Mouse (Mus musculus) gastrocnemius, adult 2 months (tissue): ENCODE data around the gene Esf1. TPM values are rescaled to one million over a fixed set of nuclear protein-coding genes. Genes with fewer than 3 reads are reported as not detected.
"Not testable (repeated sequence)": the region's sequence is repeated elsewhere in the genome, so short reads cannot be mapped to it uniquely, and the experiment has no call there.

Experiments
- DNase-seq: peaks from one replicate; pipeline ENCODE4 v3.0.0; 2022
- H3K27ac ChIP-seq: fragments of 200-600 bp; 2 replicates; pipeline ENCODE4 v1.8.1; 2022; ENCODE audit warnings: mild to moderate bottlenecking
- H3K4me3 ChIP-seq: fragments of 200-600 bp; 2 replicates; pipeline ENCODE4 v1.8.1; 2022; ENCODE audit warnings: mild to moderate bottlenecking, moderate library complexity
- CTCF ChIP-seq: fragments of 200-600 bp; IDR thresholded peaks from 2 replicates; pipeline ENCODE4 v1.8.1; 2022; ENCODE audit warnings: antibody characterized with exemption, mild to moderate bottlenecking, moderate library complexity
- intact Hi-C: fragments of 180-260 bp; cut with DNase I; formaldehyde crosslinking; loops from one replicate; pipeline ENCODE4 v1.15.1; 2025
- long read RNA-seq, 2 experiments: library from polyadenylated mRNA; stranded (forward); transcript quantifications; one replicate each; pipeline ENCODE4 v2.0.0; 2021
- total RNA-seq, 2 experiments: library from RNA; stranded (reverse); gene quantifications; 2 replicates each; pipeline ENCODE4 v1.2.3; 2021

The Esf1 gene
- total RNA-seq, result 10 to 100 TPM; 12.1 to 12.9 TPM
- long read RNA-seq, experiment 1, transcript Esf1-201 (14 exons, 3,396 nt), result major isoform, 12 of 19 reads
- long read RNA-seq, experiment 1, partial matches to known transcripts, result 2 of 19 reads
- long read RNA-seq, experiment 1, other reads (novel, unspliced or antisense), result 5 of 19 reads
- long read RNA-seq, experiment 2, transcript Esf1-201 (14 exons, 3,396 nt), result major isoform, 9 of 12 reads
- long read RNA-seq, experiment 2, partial matches to known transcripts, result 3 of 12 reads
- long read RNA-seq, experiment 2, other reads (novel, unspliced or antisense), result 0 of 12 reads

GRCm38 (mm10) chr2:140170127-140170802 is at the start of gene Esf1, which contains the start of gene Ndufaf5:
Esf1 (minus strand) TSS chr2:140170564.
Ndufaf5 (plus strand) TSS chr2:140170649.
- Histone ChIP-seq H3K27ac (peak within 1 kb of the TSS; percentile 90), H3K4me3 (peak within 1 kb of the TSS; percentile 94)
- intact Hi-C loops, result loop anchor here (5.0 kb wide), 1 partner anchor 257 kb away; no protein-coding TSS in a partner anchor
- DNase-seq, result peak; percentile 97
- TF ChIP-seq CTCF, result no peak

- intact Hi-C loops, result no loop called here
- no peak for TF ChIP-seq CTCF
Measured at GRCm38 (mm10) chr2:140215965-140216364, 45.6 kb upstream of the Esf1 start.

DNA sequence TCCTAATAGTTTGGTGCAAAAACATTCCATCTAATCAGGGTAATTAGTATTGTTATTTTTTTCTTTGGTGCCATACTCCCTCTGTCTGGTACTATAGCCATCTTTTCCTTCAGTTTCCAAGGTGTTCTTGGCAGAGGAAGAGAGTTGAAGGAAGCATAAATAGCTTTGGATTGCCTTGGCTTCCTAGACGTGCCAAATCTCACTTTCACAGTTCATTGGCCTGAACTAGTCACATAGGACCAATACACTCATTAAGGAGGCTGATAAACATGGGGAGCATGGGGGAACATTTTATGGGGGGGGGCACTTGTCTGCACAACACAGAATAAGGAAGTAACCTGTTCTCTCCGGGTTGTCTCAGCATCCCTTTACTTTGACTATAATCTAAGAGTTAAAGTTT is 45.1 kb upstream of the Esf1 start:
- intact Hi-C loops, result no loop called here
- Histone ChIP-seq H3K4me3 (no peak overlapping the region), H3K27ac (no peak overlapping the region)
- TF ChIP-seq CTCF, result no peak
- DNase-seq, result no peak

More at GRCm38 (mm10) chr2:140215965-140216364, 45.6 kb upstream of the Esf1 start:
- Histone ChIP-seq H3K27ac (no peak overlapping the region), H3K4me3 (no peak overlapping the region)
- DNase-seq, result no peak

GRCm38 (mm10) chr2:140214519-140215027 is 44.2 kb upstream of the Esf1 start:
- H3K27ac ChIP-seq, result no peak overlapping the region
- intact Hi-C loops, result no loop called here

DNA sequence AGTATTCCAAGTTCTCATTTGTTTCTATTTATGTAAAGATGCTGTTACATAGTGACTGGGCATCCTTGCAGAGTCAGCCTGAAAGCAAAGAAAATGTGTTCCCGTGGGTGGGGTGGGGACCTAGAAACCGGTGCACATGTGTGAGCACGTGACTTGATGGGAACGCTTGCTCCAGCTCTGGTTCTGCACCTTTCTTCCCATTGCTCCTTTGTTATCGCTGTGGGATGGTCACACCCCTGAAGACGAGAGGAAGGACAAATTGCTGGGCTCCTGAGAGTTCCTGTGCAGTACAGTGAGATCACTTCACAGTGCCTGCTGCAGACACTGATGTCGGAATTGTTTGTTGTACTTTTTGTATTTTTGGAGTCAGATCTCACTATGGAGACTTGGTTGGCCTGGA is 33.4 kb upstream of the Esf1 start:
- TF ChIP-seq CTCF, result no peak
- Histone ChIP-seq H3K27ac (no peak overlapping the region), H3K4me3 (no peak overlapping the region)
- intact Hi-C loops, result loop anchor here (5.0 kb wide), 1 partner anchor 49 kb away; no protein-coding TSS in a partner anchor
- no peak for DNase-seq

More at GRCm38 (mm10) chr2:140214519-140215027, 44.2 kb upstream of the Esf1 start:
- no peak for DNase-seq
- H3K4me3 ChIP-seq, result no peak overlapping the region
- no peak for TF ChIP-seq CTCF

GRCm38 (mm10) chr2:140202573-140202972 is 32.2 kb upstream of the Esf1 start:
- H3K27ac ChIP-seq, result peak overlapping the region; percentile 69
- intact Hi-C loops, result loop anchor here (5.0 kb wide), 1 partner anchor 50 kb away; no protein-coding TSS in a partner anchor

DNA sequence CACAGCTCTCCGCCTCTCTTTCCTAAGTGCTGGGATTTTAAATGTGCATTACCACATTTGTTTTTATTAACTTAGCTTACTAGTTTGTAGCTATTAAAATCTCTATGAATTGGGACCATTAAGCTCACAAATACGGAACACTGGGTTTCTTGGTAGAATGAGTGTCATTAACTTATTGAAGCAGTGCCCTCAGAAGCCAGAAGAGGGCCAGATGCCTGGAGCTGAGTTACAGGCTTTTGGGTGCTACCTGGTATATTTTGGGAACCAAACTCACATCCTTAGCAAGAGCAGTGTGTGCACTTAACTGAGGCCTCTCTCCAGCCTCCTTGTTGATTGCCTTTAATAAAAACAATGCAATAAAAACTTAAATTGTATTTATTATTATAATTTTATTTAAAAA is 30.3 kb upstream of the Esf1 start:
- no peak for DNase-seq
- no peak overlapping the region for H3K27ac ChIP-seq
- TF ChIP-seq CTCF, result peak; percentile 44
- intact Hi-C loops, result loop anchor here (5.0 kb wide), 1 partner anchor 52 kb away; no protein-coding TSS in a partner anchor
- no peak overlapping the region for H3K4me3 ChIP-seq

More at GRCm38 (mm10) chr2:140202573-140202972, 32.2 kb upstream of the Esf1 start:
- peak; percentile 22 for DNase-seq
- H3K4me3 ChIP-seq, result peak overlapping the region; percentile 50
- no peak for TF ChIP-seq CTCF

DNA sequence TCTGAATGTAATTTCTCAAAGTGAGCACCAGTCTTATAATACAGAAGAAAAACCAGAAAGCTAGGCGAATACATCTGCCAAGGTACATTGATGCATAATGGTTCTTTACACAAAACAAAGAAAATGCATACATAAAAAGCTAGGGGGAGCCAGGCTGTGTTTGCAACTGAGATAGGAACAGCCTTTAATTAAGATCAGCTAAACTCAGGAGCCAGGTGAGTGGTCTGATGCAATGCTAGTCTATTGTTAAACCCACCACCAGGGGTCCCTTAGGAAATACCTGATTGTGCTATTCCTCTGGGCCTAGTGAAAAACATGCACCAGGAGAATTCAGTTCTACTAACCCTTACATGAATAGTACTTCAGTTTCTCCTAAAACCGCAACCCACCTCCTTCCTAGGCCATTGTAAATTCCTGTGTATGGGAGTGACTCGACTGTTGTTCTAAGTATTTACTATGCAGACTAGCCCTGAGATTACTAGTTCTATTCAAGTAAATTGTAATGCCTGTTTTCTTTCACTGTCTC is 15.4 kb upstream of the Esf1 start:
- H3K27ac ChIP-seq, DNase-seq, intact Hi-C loops, H3K4me3 ChIP-seq: not testable (repeated sequence)

DNA sequence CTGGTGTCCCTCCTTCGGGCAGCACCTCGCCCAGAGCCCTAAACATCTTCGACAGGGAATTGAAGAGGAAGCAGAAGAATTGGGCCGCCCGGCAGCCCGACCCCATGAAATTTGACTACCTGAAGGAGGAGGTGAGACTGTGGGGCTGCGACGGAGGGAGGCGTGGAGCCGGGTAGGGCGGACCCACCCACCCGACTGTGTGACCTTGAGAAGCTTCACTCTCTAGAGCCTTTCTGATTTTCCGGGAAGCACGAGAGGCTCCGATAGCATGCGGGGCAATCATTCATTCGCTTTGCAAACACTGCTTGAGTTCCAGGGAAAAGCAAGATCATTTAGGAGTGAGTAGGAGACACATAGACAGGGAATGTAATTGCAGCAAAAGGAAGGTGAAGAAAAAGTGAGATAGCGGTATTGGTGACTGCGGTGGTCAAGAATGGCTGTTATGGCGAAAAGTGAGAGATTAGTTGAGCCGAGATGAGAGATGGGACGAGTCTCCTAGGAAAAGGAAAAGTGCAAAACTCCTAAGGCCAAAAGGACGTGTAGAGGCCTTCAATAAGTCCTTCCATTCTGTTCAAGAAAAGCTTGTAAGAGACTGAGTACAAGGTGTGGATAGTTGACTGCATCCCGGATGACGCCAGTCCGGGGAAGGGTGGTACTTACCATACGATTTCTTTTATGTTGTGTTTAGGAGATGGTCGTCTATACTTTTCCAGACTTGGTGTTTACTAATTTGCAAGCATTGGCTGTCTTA is 614 bp upstream of the Esf1 start:
- intact Hi-C loops, result loop anchor here (5.0 kb wide), 1 partner anchor 256 kb away; no protein-coding TSS in a partner anchor
- peak overlapping the region; percentile 90 for H3K27ac ChIP-seq
- DNase-seq, result no peak
- no peak for TF ChIP-seq CTCF
- H3K4me3 ChIP-seq, result peak overlapping the region; percentile 94

GRCm38 (mm10) chr2:140169057-140169456 is 1.3 kb downstream of the Esf1 start:
- intact Hi-C loops, result loop anchor here (10.0 kb wide), 1 partner anchor 574 kb away; no protein-coding TSS in a partner anchor
- no peak for DNase-seq
- TF ChIP-seq CTCF, result no peak
- Histone ChIP-seq H3K4me3 (peak overlapping the region; percentile 94), H3K27ac (no peak overlapping the region)

DNA sequence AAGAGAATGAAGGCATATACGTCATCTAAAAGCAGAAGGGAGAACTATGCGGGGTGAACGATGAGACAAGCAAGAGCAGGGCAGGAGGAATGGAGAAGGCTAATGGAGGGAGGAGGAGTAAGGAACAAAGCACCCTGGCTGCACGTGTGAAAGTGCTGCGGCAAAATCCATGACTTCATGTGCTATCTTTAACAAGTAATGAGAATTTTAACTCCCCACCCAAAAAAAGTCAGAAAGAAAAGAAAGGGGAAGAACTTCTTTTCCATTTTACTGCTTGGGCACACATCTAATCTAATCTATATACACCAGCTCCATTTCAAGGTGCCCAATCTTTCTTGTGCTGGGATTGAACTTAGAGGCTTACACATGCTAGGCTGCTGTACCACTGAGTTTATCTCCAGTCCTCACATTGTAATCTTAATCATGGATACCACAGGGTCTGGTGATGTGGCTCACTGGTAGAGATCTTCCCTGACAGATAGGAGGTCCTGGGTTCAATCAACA is 7.0 kb downstream of the Esf1 start:
- intact Hi-C loops, result loop anchor here (10.0 kb wide), 1 partner anchor 569 kb away; no protein-coding TSS in a partner anchor
- no peak for DNase-seq
- no peak for TF ChIP-seq CTCF
- no peak overlapping the region for H3K4me3 ChIP-seq
- no peak overlapping the region for H3K27ac ChIP-seq
